Mouse (Mus musculus): ENCODE results near the gene Hoxa1. TPM values are rescaled to one million over a fixed set of nuclear protein-coding genes. Genes with fewer than 3 reads are reported as not detected.
A peak's percentile ranks its signal among the peaks of the same experiment; 100 is the strongest.

Gene Hoxa1
- total and polyA plus RNA-seq, 2 experiments from 2014 or later: 0.27 TPM; not detected in 1

- WGBS: 76% methylated on average over 10 of the region's 10 CpGs
- no peak for DNase-seq (ENCODE audit: low spot score)
- Histone ChIP-seq H3K27me3 (ENCODE audit: insufficient read depth, low read length) (no peaks in the 10 kb centered on the region), H3K4me2 (ENCODE audit: low read depth, low read length, poor library complexity, severe bottlenecking) (no peak overlapping the region), H3K9me3 (ENCODE audit: low read length) (no peaks in the 10 kb centered on the region), H3K36me3 (ENCODE audit: insufficient read depth, low read length) (no peaks in the 10 kb centered on the region), H3K27ac (ENCODE audit: low read depth, low read length) (no peak overlapping the region), H3K4me1 (ENCODE audit: insufficient read depth, low read length) (no peaks in the 10 kb centered on the region), H3K9ac (replicated peaks; ENCODE audit: low read length, poor library complexity, severe bottlenecking) (no peak overlapping the region), H3K4me3 (ENCODE audit: low read depth, low read length) (no peak overlapping the region)
- TF ChIP-seq CTCF (IDR thresholded peaks at IDR 0.05): no peak
- ATAC-seq (ENCODE audit: low FRiP score): no peak
Measured at GRCm38 (mm10) chr6:52138576-52138975, 19.5 kb downstream of the Hoxa1 start.

DNA sequence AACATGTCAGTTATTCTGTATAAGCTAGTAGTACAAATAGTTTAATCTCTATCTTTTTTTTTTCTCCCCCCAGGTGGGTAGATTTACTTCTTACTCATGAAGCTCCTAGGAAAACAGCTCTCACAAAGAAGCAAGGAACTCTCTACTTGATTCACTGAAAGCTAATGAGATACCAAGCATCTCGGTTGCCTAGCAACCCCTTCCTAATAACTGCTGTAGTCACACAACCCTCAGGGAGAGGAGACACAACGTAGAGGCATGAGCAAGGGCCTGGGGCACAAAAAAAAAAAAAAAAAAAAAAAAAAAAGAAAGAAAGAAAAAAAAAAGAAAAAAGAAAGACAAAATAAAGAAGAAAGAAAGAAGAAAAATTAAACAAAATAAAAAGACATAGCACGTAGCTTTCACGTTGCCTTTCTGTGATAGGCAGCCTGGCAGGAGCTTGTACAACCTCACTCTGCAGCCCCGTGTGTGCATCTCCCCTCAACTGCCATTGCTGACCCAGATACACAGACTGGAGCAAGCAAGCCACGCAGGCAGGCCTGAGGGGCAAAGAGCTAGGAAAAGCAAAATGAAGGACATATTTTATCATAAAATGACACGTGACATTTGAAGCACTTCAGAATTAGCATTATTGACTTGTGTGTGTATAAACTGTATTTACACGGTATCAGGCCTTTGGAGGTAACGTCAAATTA lies 20.1 kb downstream of the Hoxa1 start:
- Histone ChIP-seq H3K4me2 (ENCODE audit: low read depth, low read length, poor library complexity, severe bottlenecking) (no peak overlapping the region), H3K4me1 (ENCODE audit: insufficient read depth, low read length) (no peaks in the 10 kb centered on the region), H3K4me3 (ENCODE audit: low read depth, low read length) (no peak overlapping the region), H3K9me3 (ENCODE audit: low read length) (no peaks in the 10 kb centered on the region), H3K27ac (ENCODE audit: low read depth, low read length) (no peak overlapping the region), H3K9ac (replicated peaks; ENCODE audit: low read length, poor library complexity, severe bottlenecking) (no peak overlapping the region), H3K36me3 (ENCODE audit: insufficient read depth, low read length) (no peaks in the 10 kb centered on the region), H3K27me3 (ENCODE audit: insufficient read depth, low read length) (no peaks in the 10 kb centered on the region)
- no peak for TF ChIP-seq CTCF (IDR thresholded peaks at IDR 0.05)
- WGBS: 42% methylated on average over 9 of the region's 9 CpGs
- peak; percentile 81 for DNase-seq (ENCODE audit: low spot score)
- no peak for ATAC-seq (ENCODE audit: low FRiP score)

DNA sequence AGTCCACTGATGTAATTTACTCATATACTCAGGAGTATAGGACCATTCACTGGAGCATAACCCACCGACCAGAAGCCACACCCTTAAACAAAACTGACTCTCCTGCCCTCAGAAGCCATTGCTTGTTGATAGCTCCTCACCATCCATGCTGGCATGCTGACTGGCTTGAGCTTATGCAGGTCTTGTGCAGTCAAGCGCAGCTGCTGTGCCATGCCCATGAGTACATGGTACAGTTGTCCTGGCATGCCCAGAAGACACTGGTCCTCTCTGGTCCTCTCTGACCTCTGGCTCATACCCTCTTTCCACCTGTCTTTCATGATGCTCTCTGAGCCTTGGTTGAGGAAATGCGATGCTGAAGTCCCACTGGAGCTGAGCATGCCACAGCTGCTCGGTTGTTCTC lies 34.4 kb downstream of the Hoxa1 start:
- Histone ChIP-seq H3K27ac (ENCODE audit: low read depth, low read length) (no peak overlapping the region), H3K9ac (replicated peaks; ENCODE audit: low read length, poor library complexity, severe bottlenecking) (no peak overlapping the region), H3K4me2 (ENCODE audit: low read depth, low read length, poor library complexity, severe bottlenecking) (no peak overlapping the region), H3K4me3 (ENCODE audit: low read depth, low read length) (no peak overlapping the region), H3K27me3 (ENCODE audit: insufficient read depth, low read length) (no peaks in the 10 kb centered on the region), H3K4me1 (ENCODE audit: insufficient read depth, low read length) (0 out of 2 replicates have a peak, but pooled peaks cover 2% of the 10 kb centered on the region), H3K36me3 (ENCODE audit: insufficient read depth, low read length) (no peaks in the 10 kb centered on the region), H3K9me3 (ENCODE audit: low read length) (no peaks in the 10 kb centered on the region)
- no peak for DNase-seq (ENCODE audit: low spot score)
- ATAC-seq (ENCODE audit: low FRiP score): no peak
- TF ChIP-seq CTCF (IDR thresholded peaks at IDR 0.05): no peak
- WGBS: 80% methylated on average over 4 of the region's 4 CpGs

GRCm38 (mm10) chr6:52121173-52121572 lies 36.9 kb downstream of the Hoxa1 start:
- Histone ChIP-seq H3K27ac (ENCODE audit: low read depth, low read length) (no peak overlapping the region), H3K36me3 (ENCODE audit: insufficient read depth, low read length) (no peaks in the 10 kb centered on the region), H3K9ac (replicated peaks; ENCODE audit: low read length, poor library complexity, severe bottlenecking) (no peak overlapping the region), H3K4me1 (ENCODE audit: insufficient read depth, low read length) (0 out of 2 replicates have a peak, but pooled peaks cover 2% of the 10 kb centered on the region), H3K9me3 (ENCODE audit: low read length) (no peaks in the 10 kb centered on the region), H3K27me3 (ENCODE audit: insufficient read depth, low read length) (no peaks in the 10 kb centered on the region), H3K4me2 (ENCODE audit: low read depth, low read length, poor library complexity, severe bottlenecking) (no peak overlapping the region), H3K4me3 (ENCODE audit: low read depth, low read length) (no peak overlapping the region)
- TF ChIP-seq CTCF (IDR thresholded peaks at IDR 0.05): no peak
- DNase-seq (ENCODE audit: low spot score) (no peak), ATAC-seq (ENCODE audit: low FRiP score) (no peak)
- 76% methylated on average over 3 of the region's 3 CpGs for WGBS

DNA sequence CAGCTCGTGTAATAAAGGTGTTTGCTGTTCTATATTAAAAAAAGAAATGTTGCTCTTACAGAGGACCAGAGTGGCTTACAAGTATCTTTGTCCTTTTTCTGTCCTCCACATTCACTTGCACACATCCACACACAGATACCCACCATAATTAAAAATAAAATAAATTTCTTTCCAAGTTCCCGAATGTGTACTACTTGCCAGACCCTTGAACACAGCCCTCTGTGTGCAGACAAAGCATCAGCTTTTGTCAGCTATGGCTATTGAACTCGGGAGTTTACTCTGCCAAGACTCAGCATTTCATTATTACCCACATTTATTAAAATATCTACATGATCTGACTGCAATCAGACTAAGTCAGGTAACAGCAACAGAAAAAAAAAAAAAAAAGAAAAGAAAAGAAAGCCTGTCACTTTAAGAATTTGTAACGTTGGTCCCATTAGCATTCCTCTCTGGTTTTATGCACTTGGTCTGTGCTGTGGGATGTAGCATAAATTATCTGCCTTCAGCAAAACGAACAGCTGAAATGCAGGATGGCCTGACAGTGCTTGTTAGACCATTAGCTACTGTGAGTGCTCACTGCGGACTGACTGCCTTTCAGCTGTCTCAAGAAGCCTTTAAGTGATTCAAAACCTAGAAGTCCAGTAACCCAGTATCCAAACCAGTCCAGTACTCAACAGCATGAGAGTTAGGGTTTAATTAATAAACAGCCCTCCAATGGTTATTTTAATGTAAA lies 39.0 kb downstream of the Hoxa1 start:
- Histone ChIP-seq H3K4me3 (ENCODE audit: low read depth, low read length) (no peak overlapping the region), H3K27ac (ENCODE audit: low read depth, low read length) (0 out of 2 replicates have a peak overlapping the region, but pooled peaks have one; percentile 26), H3K9ac (replicated peaks; ENCODE audit: low read length, poor library complexity, severe bottlenecking) (no peak overlapping the region), H3K36me3 (ENCODE audit: insufficient read depth, low read length) (no peaks in the 10 kb centered on the region), H3K4me1 (ENCODE audit: insufficient read depth, low read length) (0 out of 2 replicates have a peak, but pooled peaks cover 2% of the 10 kb centered on the region), H3K4me2 (ENCODE audit: low read depth, low read length, poor library complexity, severe bottlenecking) (no peak overlapping the region), H3K9me3 (ENCODE audit: low read length) (no peaks in the 10 kb centered on the region), H3K27me3 (ENCODE audit: insufficient read depth, low read length) (no peaks in the 10 kb centered on the region)
- ATAC-seq (ENCODE audit: low FRiP score) (peak; percentile 62; the same call in 1 of the 2 replicates), DNase-seq (ENCODE audit: low spot score) (peak; percentile 78)
- TF ChIP-seq CTCF (IDR thresholded peaks at IDR 0.05): no peak
- 16% methylated on average over 6 of the region's 6 CpGs for WGBS

DNA sequence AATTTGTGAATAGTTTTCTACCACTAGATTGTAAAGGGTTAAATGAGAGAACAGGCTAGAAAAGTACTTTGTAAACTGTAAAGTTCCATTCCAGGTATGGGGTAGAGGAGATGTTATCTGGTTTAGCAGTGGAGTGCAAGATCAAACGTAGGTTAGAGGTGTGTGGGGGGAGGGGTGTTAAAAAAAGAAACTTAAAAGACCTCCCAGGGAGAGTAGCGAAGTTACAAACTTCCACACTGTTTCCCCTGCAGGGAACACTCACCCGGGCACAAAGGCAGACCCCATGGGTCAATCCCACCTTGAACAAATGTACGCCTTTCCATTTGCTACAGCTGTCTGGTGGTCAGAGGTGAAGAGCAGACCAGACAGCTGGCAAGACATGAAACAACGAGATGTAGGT lies 42.2 kb downstream of the Hoxa1 start:
- Histone ChIP-seq H3K27ac (ENCODE audit: low read depth, low read length) (no peak overlapping the region), H3K27me3 (ENCODE audit: insufficient read depth, low read length) (no peaks in the 10 kb centered on the region), H3K4me2 (ENCODE audit: low read depth, low read length, poor library complexity, severe bottlenecking) (no peak overlapping the region), H3K9ac (replicated peaks; ENCODE audit: low read length, poor library complexity, severe bottlenecking) (no peak overlapping the region), H3K9me3 (ENCODE audit: low read length) (no peaks in the 10 kb centered on the region), H3K4me3 (ENCODE audit: low read depth, low read length) (no peak overlapping the region), H3K4me1 (ENCODE audit: insufficient read depth, low read length) (0 out of 2 replicates have a peak, but pooled peaks cover 2% of the 10 kb centered on the region), H3K36me3 (ENCODE audit: insufficient read depth, low read length) (no peaks in the 10 kb centered on the region)
- no peak for ATAC-seq (ENCODE audit: low FRiP score)
- WGBS: 33% methylated on average over 5 of the region's 5 CpGs
- no peak for DNase-seq (ENCODE audit: low spot score)
- TF ChIP-seq CTCF (IDR thresholded peaks at IDR 0.05): no peak
